Mouse (Mus musculus): ENCODE measurements around the gene Mef2d.

DNA sequence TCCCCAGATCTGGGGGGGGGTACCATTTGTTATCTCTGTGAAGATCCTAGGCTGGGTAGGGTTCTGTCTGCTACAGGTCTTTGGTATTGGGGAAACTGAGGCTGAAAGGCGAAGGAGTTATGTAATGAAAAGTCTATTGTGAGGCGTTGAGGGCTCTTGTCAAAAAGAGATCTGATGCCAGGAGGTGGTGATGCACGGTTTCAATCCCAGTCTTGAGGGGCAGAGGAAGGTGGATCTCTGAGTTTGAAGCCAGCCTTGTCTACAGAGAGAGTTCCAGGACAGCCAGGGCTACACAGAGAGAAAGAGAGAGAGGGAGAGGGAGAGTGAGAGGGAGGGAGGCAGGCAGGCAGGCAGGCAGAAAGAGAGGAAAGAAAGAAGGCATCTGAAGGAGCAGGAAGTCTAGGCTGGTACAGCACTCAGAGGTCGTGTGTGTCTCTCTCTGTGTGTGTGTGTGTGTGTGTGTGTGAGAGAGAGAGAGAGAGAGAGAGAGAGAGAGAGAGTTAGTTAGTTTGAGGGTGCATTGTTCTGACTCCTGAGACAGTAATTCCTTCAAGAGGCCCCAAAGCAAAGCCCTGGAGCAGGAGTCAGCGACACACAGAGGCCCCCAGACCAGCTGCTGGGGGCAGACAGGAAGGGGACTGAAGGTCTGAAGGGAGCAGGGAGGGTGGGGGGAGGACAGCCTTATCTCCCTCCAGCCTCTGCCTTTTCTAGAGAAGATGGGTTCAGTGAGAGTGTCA lies 4.4 kb downstream of the Mef2d start:
- TF ChIP-seq POLR2A (IDR thresholded peaks at IDR 0.05; ENCODE audit: low read depth, low read length) = no peak
- TF ChIP-seq CTCF (IDR thresholded peaks at IDR 0.05; ENCODE audit: extremely low read depth, insufficient read length, insufficient replicate concordance, low read depth, low read length) = no peak
